Mouse (Mus musculus) olfactory bulb, adult 2 months (tissue): ENCODE measurements around the gene Myo3b.

Experiments used
- CTCF ChIP-seq: fragments of 200-500 bp; IDR thresholded peaks from 2 replicates; pipeline ENCODE4 v1.5.1; 2012; ENCODE audit warnings: low read depth, mild to moderate bottlenecking, low read length, moderate library complexity; ENCODE audit not compliant: insufficient read depth
- POLR2A ChIP-seq: fragments of 200-500 bp; IDR thresholded peaks from 2 replicates; pipeline ENCODE4 v1.6.1; 2012; ENCODE audit warnings: mild to moderate bottlenecking, low read depth, low read length, moderate library complexity; ENCODE audit not compliant: insufficient read depth

DNA sequence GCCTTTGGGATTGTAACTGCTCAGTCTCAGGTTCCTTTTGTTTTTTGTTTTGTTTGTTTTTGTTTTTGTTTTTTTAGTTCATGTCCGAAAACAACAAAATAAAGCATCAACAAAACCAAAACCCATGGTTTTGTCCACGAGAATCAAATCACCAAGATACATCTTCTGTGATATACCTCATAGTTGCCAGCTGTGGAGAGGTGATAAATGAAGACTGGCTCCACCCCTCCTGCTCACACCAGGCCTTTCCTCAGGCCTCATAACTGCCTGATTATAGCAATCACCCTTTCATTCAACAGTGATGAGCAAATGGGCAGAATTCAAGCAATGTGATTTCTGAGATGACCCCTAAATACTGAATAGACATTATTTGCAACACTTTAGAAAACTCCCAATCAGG, 14.5 kb upstream of the Myo3b start:
- TF ChIP-seq CTCF (no peak), POLR2A (no peak)
